Mouse (Mus musculus) heart, embryonic 15.5 days (tissue): ENCODE measurements around the gene Samd8. TPM values are rescaled to one million over a fixed set of nuclear protein-coding genes. Genes with fewer than 3 reads are reported as not detected.

Experiments
- ATAC-seq: fragments of 200-750 bp; cut with Nextera tagmentation; replicated peaks from 2 replicates; pipeline ENCODE4 v1.8.0; 2017; ENCODE audit warnings: low read depth, moderate TSS enrichment; ENCODE audit not compliant: insufficient number of reproducible peaks, insufficient read depth, low FRiP score
- H3K27ac ChIP-seq: fragments of 300-500 bp; sonication (generic); 2 replicates; pipeline ENCODE4 v1.5.1; 2015; ENCODE audit warnings: mild to moderate bottlenecking, inconsistent platforms
- H3K27me3 ChIP-seq: fragments of 300-500 bp; sonication (generic); 2 replicates; pipeline ENCODE4 v1.6.1; 2015; ENCODE audit warnings: inconsistent platforms
- H3K36me3 ChIP-seq: fragments of 300-500 bp; sonication (generic); 2 replicates; pipeline ENCODE4 v1.6.1; 2015; ENCODE audit warnings: mild to moderate bottlenecking, inconsistent platforms
- H3K4me1 ChIP-seq: fragments of 300-500 bp; sonication (generic); replicated peaks from 2 replicates; pipeline ENCODE4 v1.6.1; 2015; ENCODE audit warnings: inconsistent platforms
- H3K4me2 ChIP-seq: fragments of 300-500 bp; sonication (generic); 2 replicates; pipeline ENCODE4 v1.6.1; 2015; ENCODE audit warnings: inconsistent platforms, mild to moderate bottlenecking, moderate library complexity
- H3K4me3 ChIP-seq: fragments of 300-500 bp; sonication (generic); 2 replicates; pipeline ENCODE4 v1.5.1; 2015; ENCODE audit warnings: mild to moderate bottlenecking, inconsistent platforms
- H3K9ac ChIP-seq: fragments of 300-500 bp; sonication (generic); 2 replicates; pipeline ENCODE4 v1.6.1; 2015; ENCODE audit warnings: mild to moderate bottlenecking, inconsistent platforms
- H3K9me3 ChIP-seq: fragments of 300-500 bp; sonication (generic); replicated peaks from 2 replicates; pipeline ENCODE4 v1.6.1; 2016; ENCODE audit warnings: inconsistent platforms
- WGBS: fragments of 180-500 bp; shearing (Covaris S2); methylation state at CpG from one replicate; pipeline ENCODE4 v1.1.7; 2015; ENCODE audit warnings: mixed read lengths; 5-methylcytosine and 5-hydroxymethylcytosine counted together
- polyA plus RNA-seq: library from polyadenylated mRNA; unstranded; fragments of >200 nt; fragmentation: Nextera tagmentation; extraction: Ambion mirVana; gene quantifications from 2 replicates; pipeline ENCODE4 v1.2.1, GENCODE M21; 2015

Gene Samd8
- polyA plus RNA-seq, 1 experiment from 2014 or later, result 7.7 TPM

DNA sequence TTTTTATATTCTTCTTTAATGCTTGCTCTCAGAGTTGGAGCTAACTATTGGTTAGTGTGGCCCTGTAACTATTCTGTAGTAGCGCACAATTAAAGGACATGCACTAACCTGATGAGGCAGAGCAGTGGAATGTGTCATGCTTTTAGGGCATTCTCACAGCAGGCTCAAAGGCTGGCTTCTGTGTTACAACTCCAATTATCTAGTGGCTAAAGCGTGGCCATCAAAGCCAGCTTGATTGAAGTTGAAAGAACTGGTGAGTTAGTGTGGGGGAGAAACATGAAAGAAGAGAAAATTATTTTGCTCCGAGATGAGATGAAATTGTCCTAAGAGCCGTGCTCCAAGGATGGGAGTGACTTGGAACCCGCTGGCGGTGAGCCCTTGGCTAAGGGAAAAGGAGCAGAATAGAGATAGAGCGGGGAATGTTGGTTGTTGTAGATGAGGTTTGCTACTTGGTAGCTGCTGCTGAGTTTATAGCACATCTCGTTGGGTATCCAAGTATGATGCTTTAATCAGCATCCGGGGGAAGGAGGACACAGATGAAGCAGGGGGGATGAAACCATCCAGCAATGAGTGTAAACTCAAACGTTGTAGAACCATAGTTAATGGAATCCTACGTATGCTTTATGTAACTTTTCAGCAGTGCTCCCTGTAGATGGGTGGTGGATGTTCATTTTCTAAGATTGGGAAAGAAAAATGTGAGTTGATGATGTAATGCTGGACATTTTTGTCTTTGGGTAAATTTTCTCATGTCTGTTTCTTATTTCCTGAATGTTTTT is 22.4 kb downstream of the Samd8 start:
- Histone ChIP-seq H3K9ac (no peak overlapping the region), H3K4me3 (no peak overlapping the region), H3K27ac (no peak overlapping the region), H3K4me1 (peaks cover 15% of the 10 kb centered on the region; the same call in 1 of the 2 replicates), H3K27me3 (no peaks in the 10 kb centered on the region), H3K9me3 (no peaks in the 10 kb centered on the region), H3K36me3 (peaks cover 16% of the 10 kb centered on the region), H3K4me2 (no peak overlapping the region)
- WGBS, result 72% methylated on average over 11 of the region's 11 CpGs
- no peak for ATAC-seq

DNA sequence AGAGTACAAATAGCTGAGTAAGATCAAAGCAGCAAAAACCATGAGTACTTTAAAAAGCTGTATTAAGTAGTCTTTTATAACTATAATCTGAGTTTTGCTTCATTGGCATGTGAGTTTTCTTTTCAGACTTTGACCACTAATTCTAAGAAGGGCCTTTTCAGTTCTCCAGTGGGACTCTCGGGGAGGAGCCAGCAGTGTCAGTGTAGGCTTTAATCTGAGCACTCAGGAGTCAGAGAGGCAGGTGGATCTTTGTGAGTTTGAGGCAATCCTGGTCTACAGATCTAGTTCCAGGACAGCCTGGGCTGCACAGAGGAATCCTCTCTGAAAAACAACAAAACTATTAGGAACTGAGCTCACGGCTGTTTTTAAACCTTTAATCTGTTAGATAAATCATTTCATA is 23.6 kb downstream of the Samd8 start:
- H3K27ac ChIP-seq, result no peak overlapping the region
- no peak for ATAC-seq
- 69% methylated on average over 2 of the region's 2 CpGs for WGBS

DNA sequence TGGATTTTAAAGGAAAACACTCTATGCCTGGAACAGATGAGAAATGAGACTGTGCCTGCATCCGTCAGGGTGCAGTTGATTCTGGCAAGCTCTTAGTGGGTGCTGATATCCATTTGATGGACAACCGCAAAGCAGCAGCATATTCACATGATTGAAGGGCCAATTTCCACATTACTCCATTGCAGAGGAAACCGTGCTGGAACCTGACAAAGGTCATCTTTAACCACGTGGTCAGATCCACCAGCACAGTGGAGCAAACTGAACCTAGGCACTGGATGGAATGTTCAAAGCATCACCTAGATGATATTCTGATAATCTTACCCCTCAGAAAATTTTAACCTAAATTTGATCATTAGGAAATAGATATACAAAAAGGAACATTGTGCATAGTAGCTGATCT is 25.9 kb downstream of the Samd8 start:
- Histone ChIP-seq H3K9me3 (no peaks in the 10 kb centered on the region), H3K9ac (no peak overlapping the region), H3K4me2 (no peak overlapping the region), H3K4me1 (0 out of 2 replicates have a peak, but pooled peaks cover 6% of the 10 kb centered on the region), H3K27ac (no peak overlapping the region), H3K4me3 (no peak overlapping the region), H3K27me3 (no peaks in the 10 kb centered on the region), H3K36me3 (peaks cover 35% of the 10 kb centered on the region)
- ATAC-seq, result no peak
- WGBS, result 78% methylated on average over 4 of the region's 4 CpGs

More for the DNA sequence above, 23.6 kb downstream of the Samd8 start:
- Histone ChIP-seq H3K36me3 (peaks cover 21% of the 10 kb centered on the region), H3K4me1 (0 out of 2 replicates have a peak, but pooled peaks cover 7% of the 10 kb centered on the region), H3K27me3 (no peaks in the 10 kb centered on the region), H3K4me2 (no peak overlapping the region), H3K4me3 (no peak overlapping the region), H3K9ac (no peak overlapping the region), H3K9me3 (no peaks in the 10 kb centered on the region)

DNA sequence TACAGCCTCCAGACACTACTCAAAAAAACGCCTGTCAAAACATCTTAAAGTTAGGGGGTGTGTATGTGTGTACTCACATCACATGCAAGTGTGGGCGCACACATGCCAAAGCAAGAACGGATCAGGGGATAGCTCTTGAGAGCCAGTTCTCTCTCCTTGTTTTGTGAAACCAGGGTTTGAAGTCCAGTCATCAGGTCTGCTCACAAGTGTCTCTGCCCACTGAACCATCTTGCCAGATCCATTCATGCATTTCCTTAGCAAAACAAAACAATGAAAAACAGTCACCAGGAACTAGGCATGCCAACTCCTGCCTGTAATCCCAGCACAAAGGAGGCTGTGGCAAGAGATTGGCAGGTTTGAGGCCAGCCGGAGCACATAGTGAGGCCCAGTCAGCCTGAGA is 36.2 kb downstream of the Samd8 start:
- Histone ChIP-seq H3K4me2 (no peak overlapping the region), H3K27ac (no peak overlapping the region), H3K4me1 (no peaks in the 10 kb centered on the region), H3K9me3 (no peaks in the 10 kb centered on the region), H3K36me3 (peaks cover 22% of the 10 kb centered on the region), H3K4me3 (no peak overlapping the region), H3K27me3 (no peaks in the 10 kb centered on the region), H3K9ac (no peak overlapping the region)
- no peak for ATAC-seq
- WGBS, result 80% methylated on average over 4 of the region's 4 CpGs

DNA sequence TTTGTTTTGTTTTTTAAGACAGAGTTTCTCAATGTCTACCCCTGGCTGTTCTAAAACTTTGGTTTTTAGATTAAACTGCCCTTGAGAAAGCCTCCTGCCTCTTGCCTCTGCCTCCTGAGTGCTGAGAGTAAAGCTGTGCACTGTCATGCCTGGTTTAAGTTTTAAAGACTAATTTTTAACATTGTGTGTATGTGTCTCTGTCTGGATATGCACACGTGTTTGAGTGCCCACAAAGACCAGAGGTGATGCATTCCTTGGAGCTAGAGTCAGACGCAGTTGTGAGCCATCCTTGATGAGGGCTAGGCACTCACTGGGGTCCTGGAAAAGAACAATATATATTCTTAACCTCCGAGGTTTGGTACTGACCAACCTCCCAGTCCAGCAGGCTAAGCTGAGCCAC is 37.0 kb downstream of the Samd8 start:
- 76% methylated on average over 3 of the region's 3 CpGs for WGBS
- Histone ChIP-seq H3K4me1 (no peaks in the 10 kb centered on the region), H3K36me3 (peaks cover 22% of the 10 kb centered on the region), H3K4me2 (no peak overlapping the region), H3K27ac (no peak overlapping the region), H3K9ac (no peak overlapping the region), H3K4me3 (no peak overlapping the region), H3K27me3 (no peaks in the 10 kb centered on the region), H3K9me3 (no peaks in the 10 kb centered on the region)
- ATAC-seq, result no peak

DNA sequence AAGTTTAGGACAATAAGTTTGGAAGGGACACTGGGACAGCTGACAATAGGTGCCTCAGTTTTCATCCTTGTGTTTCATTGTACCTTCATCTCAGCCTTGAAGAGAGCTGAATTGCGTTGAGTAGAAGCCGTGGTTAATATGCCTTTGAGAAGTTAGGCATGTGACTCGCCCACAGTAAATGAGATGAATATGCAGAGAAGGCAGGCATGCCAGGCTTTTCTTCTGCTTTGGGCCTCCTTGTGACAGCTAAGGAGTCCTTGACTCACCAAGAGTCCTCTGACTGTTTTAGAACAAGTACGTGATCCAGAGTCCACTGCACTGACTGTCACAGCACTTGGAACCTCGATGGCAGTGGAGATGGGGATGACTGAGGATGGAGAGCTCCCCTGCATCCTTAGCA is 37.8 kb downstream of the Samd8 start:
- Histone ChIP-seq H3K4me2 (no peak overlapping the region), H3K27ac (no peak overlapping the region), H3K36me3 (peaks cover 28% of the 10 kb centered on the region), H3K4me1 (no peaks in the 10 kb centered on the region), H3K9ac (no peak overlapping the region), H3K4me3 (no peak overlapping the region), H3K9me3 (no peaks in the 10 kb centered on the region), H3K27me3 (no peaks in the 10 kb centered on the region)
- WGBS, result 97% methylated on average over 5 of the region's 5 CpGs
- ATAC-seq, result no peak

DNA sequence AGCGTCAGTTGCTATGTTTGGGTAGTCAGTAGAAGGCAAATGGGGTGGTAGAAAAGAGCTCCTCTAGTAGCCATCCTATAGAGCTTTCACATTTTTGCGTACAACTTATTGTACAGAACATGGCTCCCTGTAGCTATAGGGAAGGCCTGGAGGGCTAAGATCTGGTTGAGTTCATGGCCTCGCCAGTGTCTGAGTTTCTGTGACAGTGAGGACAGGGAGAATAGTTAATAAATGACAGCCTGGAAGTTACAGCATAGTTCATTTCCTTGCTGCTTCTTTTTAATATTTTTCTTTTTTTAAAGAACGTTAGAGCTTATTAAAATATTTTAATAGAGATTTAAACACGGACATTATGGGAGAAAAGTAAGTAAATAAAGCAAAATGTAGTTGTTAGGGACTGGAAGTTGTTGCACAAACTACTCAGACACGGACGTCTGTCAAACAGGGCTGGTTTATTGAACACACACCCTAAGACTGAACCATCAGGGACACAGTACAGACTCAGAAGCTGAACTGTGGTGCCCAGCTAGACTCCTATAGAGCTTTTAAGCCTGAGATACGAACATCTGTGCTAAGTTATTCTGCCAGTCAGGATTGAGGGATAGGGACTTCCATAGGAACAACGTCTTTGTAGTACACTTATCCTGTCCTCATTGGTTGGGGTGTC is 40.4 kb downstream of the Samd8 start:
- H3K27me3 ChIP-seq, result no peaks in the 10 kb centered on the region
- no peak overlapping the region for H3K9ac ChIP-seq
- no peaks in the 10 kb centered on the region for H3K9me3 ChIP-seq
- no peak overlapping the region for H3K4me3 ChIP-seq
- no peak overlapping the region for H3K4me2 ChIP-seq
- H3K27ac ChIP-seq, result no peak overlapping the region
- 92% methylated on average over 9 of the region's 9 CpGs for WGBS
- no peak for ATAC-seq
- no peaks in the 10 kb centered on the region for H3K4me1 ChIP-seq
- H3K36me3 ChIP-seq, result peaks cover 26% of the 10 kb centered on the region

DNA sequence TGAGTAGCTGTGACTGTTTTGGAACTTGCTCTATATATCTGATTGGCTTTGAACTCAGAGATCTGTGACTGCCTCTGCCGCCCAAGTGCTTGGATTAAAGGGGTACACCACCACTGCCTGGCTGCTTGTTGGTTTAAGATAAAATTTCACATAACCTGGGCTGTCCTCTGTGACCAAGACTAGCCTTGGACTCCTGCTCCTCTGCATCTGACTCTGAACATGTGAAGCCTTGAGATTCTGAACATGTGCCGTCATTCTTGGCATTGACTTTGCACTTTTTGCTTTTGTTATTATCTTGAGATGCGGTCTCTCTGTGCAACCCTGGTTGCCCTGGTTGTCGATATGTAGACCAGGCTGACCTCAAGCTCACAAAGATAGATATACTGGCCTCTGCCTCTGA is 41.4 kb downstream of the Samd8 start:
- 81% methylated on average over 4 of the region's 4 CpGs for WGBS
- H3K9ac ChIP-seq, result no peak overlapping the region
- no peak overlapping the region for H3K4me3 ChIP-seq
- H3K27ac ChIP-seq, result no peak overlapping the region
- H3K4me2 ChIP-seq, result no peak overlapping the region
- H3K4me1 ChIP-seq, result no peaks in the 10 kb centered on the region
- H3K27me3 ChIP-seq, result no peaks in the 10 kb centered on the region
- H3K36me3 ChIP-seq, result peaks cover 26% of the 10 kb centered on the region
- H3K9me3 ChIP-seq, result no peaks in the 10 kb centered on the region
- no peak for ATAC-seq

DNA sequence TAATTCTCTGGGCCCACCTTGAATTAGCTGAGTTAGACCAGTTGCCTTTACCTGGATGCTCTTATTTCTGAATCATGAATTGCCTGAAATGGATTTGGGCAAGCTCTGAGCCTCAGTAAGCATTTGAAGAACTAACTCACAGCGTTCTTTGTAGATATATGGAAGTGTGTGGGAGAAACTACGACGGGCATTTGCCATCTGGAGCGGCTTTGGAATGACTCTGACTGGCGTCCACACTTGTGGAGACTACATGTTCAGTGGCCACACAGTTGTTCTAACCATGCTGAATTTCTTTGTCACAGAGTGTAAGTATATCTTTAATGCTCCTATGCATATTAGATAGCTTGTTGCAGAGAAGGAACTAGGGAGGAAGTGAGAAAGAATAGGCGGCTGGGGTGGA is 41.9 kb downstream of the Samd8 start:
- ATAC-seq, result no peak
- Histone ChIP-seq H3K9ac (no peak overlapping the region), H3K9me3 (no peaks in the 10 kb centered on the region), H3K27ac (no peak overlapping the region), H3K4me1 (no peaks in the 10 kb centered on the region), H3K4me2 (no peak overlapping the region), H3K27me3 (no peaks in the 10 kb centered on the region), H3K36me3 (peaks cover 26% of the 10 kb centered on the region), H3K4me3 (no peak overlapping the region)
- whole genome bisulfite sequencing, result 90% methylated on average over 6 of the region's 6 CpGs

DNA sequence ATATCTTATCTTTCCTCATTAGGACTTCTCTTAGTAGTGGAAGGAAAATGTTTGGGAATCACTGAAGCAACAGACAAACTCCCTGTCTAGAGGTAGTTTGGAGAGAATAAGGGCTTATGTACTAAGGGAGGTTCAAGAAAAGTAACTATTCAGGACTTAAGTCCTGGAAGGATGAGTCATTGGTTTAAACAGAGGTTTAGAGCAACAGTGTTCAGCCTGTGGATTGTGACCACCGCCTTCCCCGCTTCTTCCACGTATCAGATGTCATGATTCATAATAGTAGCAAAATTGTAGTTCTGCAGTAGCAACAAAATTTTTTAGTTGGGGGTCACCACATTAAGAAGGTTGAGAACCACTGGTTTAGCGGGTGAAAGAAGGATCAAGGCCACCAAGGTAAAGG is 50.3 kb downstream of the Samd8 start:
- Histone ChIP-seq H3K27me3 (no peaks in the 10 kb centered on the region), H3K4me1 (no peaks in the 10 kb centered on the region), H3K27ac (no peak overlapping the region), H3K9ac (no peak overlapping the region), H3K9me3 (no peaks in the 10 kb centered on the region), H3K4me2 (no peak overlapping the region), H3K36me3 (peaks cover under 1% of the 10 kb centered on the region; the same call in 1 of the 2 replicates), H3K4me3 (no peak overlapping the region)
- WGBS, result 91% methylated on average over 4 of the region's 4 CpGs
- no peak for ATAC-seq

DNA sequence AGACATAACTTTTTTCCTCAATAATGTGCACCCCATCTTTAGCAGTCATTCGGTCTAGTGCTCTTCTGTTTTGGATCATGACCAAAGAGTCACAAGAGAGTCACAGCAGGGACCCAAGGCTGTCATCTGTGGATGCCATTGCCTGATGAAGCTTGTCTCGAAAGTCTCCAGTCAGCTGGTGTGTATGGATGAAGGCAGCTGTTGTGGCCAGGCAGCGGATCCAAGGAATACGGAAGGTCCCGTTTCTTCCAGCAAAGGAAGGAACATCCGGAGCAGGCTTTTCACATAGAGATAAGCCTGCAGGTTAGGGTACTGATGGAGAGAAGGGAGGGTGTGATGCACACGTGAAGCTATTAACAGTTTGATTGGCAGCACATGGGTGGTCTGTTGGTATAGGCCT is 51.3 kb downstream of the Samd8 start:
- no peak overlapping the region for H3K9ac ChIP-seq
- no peaks in the 10 kb centered on the region for H3K27me3 ChIP-seq
- no peak overlapping the region for H3K4me3 ChIP-seq
- H3K4me1 ChIP-seq, result 0 out of 2 replicates have a peak, but pooled peaks cover 2% of the 10 kb centered on the region
- H3K27ac ChIP-seq, result no peak overlapping the region
- no peak overlapping the region for H3K4me2 ChIP-seq
- H3K36me3 ChIP-seq, result no peaks in the 10 kb centered on the region; the same call in 1 of the 2 replicates
- 68% methylated on average over 7 of the region's 7 CpGs for WGBS
- ATAC-seq, result no peak
- no peaks in the 10 kb centered on the region for H3K9me3 ChIP-seq
